In the genomic region with DNA sequence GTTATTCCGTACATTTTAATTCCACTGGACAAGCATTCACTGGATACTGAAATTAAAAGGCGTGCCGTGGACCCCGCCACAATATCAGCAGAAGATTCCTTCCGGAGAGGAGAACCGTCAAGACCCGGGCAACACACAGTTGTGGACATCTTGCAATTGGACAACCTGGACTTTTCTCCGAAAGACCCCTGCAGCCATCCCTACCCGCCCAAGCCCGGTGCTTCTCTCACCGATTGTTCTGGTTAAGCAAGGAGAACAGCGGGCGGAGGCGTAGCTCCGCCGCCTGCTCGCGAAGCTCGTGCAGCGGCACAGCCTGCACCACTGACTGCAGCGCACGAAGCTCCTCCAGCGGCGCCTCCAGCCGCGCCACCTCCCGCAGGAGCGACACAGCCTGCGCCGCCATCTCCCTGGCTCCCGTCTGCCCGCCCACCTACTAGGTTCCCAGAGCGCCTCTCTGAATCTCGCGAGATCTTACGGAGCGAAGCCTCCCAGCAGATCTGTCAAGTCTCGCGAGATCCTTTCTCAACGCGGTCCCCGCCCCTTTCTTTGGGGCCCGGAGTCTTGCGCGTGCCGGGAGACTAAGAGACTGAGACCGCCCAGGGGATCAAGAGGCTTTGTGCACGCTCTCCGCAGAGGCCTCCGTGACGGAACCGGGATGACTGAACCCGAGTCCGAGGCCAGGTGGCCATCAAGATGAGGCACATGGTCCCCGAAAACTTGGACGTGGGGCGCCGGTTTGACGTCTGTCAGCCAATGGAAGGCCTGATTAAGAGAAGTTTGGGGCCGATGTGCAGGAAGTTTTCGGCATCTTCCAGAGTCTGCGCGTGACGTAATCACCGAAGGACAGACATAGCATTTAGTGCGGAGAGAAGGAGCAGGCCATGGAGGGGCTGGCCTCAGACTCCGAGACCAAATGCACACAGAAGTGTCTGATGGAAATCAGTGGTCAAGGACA, we compare ENCODE assay signal across 8 mouse cellular contexts. TPM values are rescaled to one million over a fixed set of nuclear protein-coding genes. Genes with fewer than 3 reads are reported as not detected.
A peak's percentile ranks its signal among the peaks of the same experiment; 100 is the strongest.
DNase-seq lines count a peak whose midpoint lies in the region; ATAC-seq lines count a peak whose summit lies in the region.

No protein-coding gene starts in this region.

- DNase-seq in adipocyte (ENCODE audit: low spot score): peak; percentile 100
- peak; percentile 100 for DNase-seq in embryo, embryonic 10 days (ENCODE audit: low spot score)
- peak; percentile 86 for DNase-seq in gastrocnemius, postnatal 10 days
- peak; percentile 100 for DNase-seq in induced T-regulatory cell, adult 2 months (ENCODE audit: low read depth)
- DNase-seq in left cerebral cortex, adult 9 months (ENCODE audit: low spot score in 2 of 2): peak; percentile 91 to 95
- DNase-seq in right cerebral cortex, postnatal 14 days: peak; percentile 88
- DNase-seq in urinary bladder, postnatal 36 days (ENCODE audit: low spot score in 2 of 2): peak; percentile 88 to 93

- peak; percentile 92 for ATAC-seq in megakaryocyte progenitor cell, adult 5-6 weeks (replicated peaks; ENCODE audit: poor library complexity)

RNA-seq across cellular contexts. Expression of a gene that starts 3.4 kb away (rescaled TPM):
- total RNA-seq in gastrocnemius, postnatal 10 days (2021): under 1 TPM in 1 of 2 experiments, not detected in 1; 0.45 TPM
- total RNA-seq in megakaryocyte progenitor cell, adult 5-6 weeks (2015): not detected in 2 replicates
- total RNA-seq in megakaryocyte progenitor cell, adult 5-6 weeks (2017): not detected in 2 replicates

RNA-seq across cellular contexts. Expression of a gene that starts 4.0 kb away (rescaled TPM):
- 10 to 100 TPM; 15.4 to 22.4 TPM for total RNA-seq in gastrocnemius, postnatal 10 days (2021)
- total RNA-seq in megakaryocyte progenitor cell, adult 5-6 weeks (2015): 81.7 and 88.9 TPM in 2 replicates
- total RNA-seq in megakaryocyte progenitor cell, adult 5-6 weeks (2017): 27.5 and 33.9 TPM in 2 replicates

RNA-seq across cellular contexts. Expression of a gene that starts 38.0 kb away (rescaled TPM):
- not detected for total RNA-seq in gastrocnemius, postnatal 10 days (2021)
- total RNA-seq in megakaryocyte progenitor cell, adult 5-6 weeks (2015): 0.64 TPM in 1 of 2 replicates, not detected in the other
- total RNA-seq in megakaryocyte progenitor cell, adult 5-6 weeks (2017): not detected in 2 replicates

RNA-seq across cellular contexts. Expression of a gene that starts 43.0 kb away (rescaled TPM):
- 1 to 10 TPM; 3.9 to 4.7 TPM for total RNA-seq in gastrocnemius, postnatal 10 days (2021)
- 6.9 and 8.8 TPM in 2 replicates for total RNA-seq in megakaryocyte progenitor cell, adult 5-6 weeks (2015)
- 6.5 and 10.0 TPM in 2 replicates for total RNA-seq in megakaryocyte progenitor cell, adult 5-6 weeks (2017)

RNA-seq across cellular contexts. Expression of a gene that starts 44.7 kb away (rescaled TPM):
- 10 to 100 TPM; 46.6 to 48.1 TPM for total RNA-seq in gastrocnemius, postnatal 10 days (2021)
- 47.7 and 48.8 TPM in 2 replicates for total RNA-seq in megakaryocyte progenitor cell, adult 5-6 weeks (2015)
- 49.1 and 54.3 TPM in 2 replicates for total RNA-seq in megakaryocyte progenitor cell, adult 5-6 weeks (2017)

Comparison
In these comparisons a context has a peak if more than half of its experiments do, and no peak if none do; other contexts are left out.
1. Peak in every context shown above with its lines: DNase-seq and ATAC-seq.